Mouse (Mus musculus) erythroblast, adult 5-6 weeks (primary cell): Measurements from ENCODE around the gene Nfatc3. TPM values are rescaled to one million over a fixed set of nuclear protein-coding genes. Genes with fewer than 3 reads are reported as not detected.

Experiments used
- ATAC-seq: replicated peaks from 2 replicates; pipeline ENCODE4 v1.8.0; 2016; ENCODE audit warnings: moderate number of reproducible peaks, mild to moderate bottlenecking, moderate TSS enrichment, inconsistent platforms; ENCODE audit not compliant: poor library complexity, low FRiP score, severe bottlenecking
- total RNA-seq, 2 experiments: library from RNA; stranded (forward) in 1 of 2; stranded (reverse) in 1 of 2; fragments of 150-400 nt in 1 of 2; fragments of 200-764, 138-1000 nt in 1 of 2; gene quantifications; 2 replicates each; pipeline versions ENCODE4 v1.2.3 to v1.2.4; 2015 to 2017; ENCODE audit warnings: low replicate concordance in 2 of 2

Gene Nfatc3
- total RNA-seq, 2 experiments from 2014 or later, result 32.7 to 56.7 TPM

- ATAC-seq, result no peak
These were observed 50.1 kb downstream of the Nfatc3 start for GRCm38 (mm10) chr8:106108729-106109128.

GRCm38 (mm10) chr8:106112041-106112440 lies 53.4 kb downstream of the Nfatc3 start:
- no peak for ATAC-seq

GRCm38 (mm10) chr8:106112514-106112913 lies 53.9 kb downstream of the Nfatc3 start:
- no peak for ATAC-seq

- ATAC-seq, result peak; percentile 86
These were observed 57.3 kb downstream of the Nfatc3 start for GRCm38 (mm10) chr8:106115897-106116296.

- no peak for ATAC-seq
These were observed 64.8 kb downstream of the Nfatc3 start for GRCm38 (mm10) chr8:106123443-106123842.

- no peak for ATAC-seq
These were observed 67.4 kb downstream of the Nfatc3 start for GRCm38 (mm10) chr8:106126055-106126454.

GRCm38 (mm10) chr8:106127054-106127453 lies 68.4 kb downstream of the Nfatc3 start:
- no peak for ATAC-seq

GRCm38 (mm10) chr8:106127882-106128410 lies 69.3 kb downstream of the Nfatc3 start:
- ATAC-seq, result no peak

- ATAC-seq, result no peak
These were observed 70.7 kb downstream of the Nfatc3 start for GRCm38 (mm10) chr8:106129232-106129930.

GRCm38 (mm10) chr8:106129997-106130396 lies 71.4 kb downstream of the Nfatc3 start:
- ATAC-seq, result no peak

- no peak for ATAC-seq
These were observed 71.9 kb downstream of the Nfatc3 start for GRCm38 (mm10) chr8:106130505-106130904.

- ATAC-seq, result no peak
These were observed 72.4 kb downstream of the Nfatc3 start for GRCm38 (mm10) chr8:106131021-106131420.

GRCm38 (mm10) chr8:106131488-106132222 lies 73.0 kb downstream of the Nfatc3 start:
- no peak for ATAC-seq

GRCm38 (mm10) chr8:106132356-106132755 lies 73.7 kb downstream of the Nfatc3 start:
- no peak for ATAC-seq

GRCm38 (mm10) chr8:106133526-106133925 lies 74.9 kb downstream of the Nfatc3 start:
- no peak for ATAC-seq

GRCm38 (mm10) chr8:106133946-106134345 lies 75.3 kb downstream of the Nfatc3 start:
- ATAC-seq, result no peak

- no peak for ATAC-seq
These were observed 76.3 kb downstream of the Nfatc3 start for GRCm38 (mm10) chr8:106134751-106135571.

- no peak for ATAC-seq
These were observed 77.0 kb downstream of the Nfatc3 start for GRCm38 (mm10) chr8:106135672-106136071.

GRCm38 (mm10) chr8:106136156-106137130 lies 77.8 kb downstream of the Nfatc3 start, which contains the start of gene Esrp2:
Gene Esrp2, minus strand, starts transcription at chr8:106136974.
- ATAC-seq, result no peak
